Mouse (Mus musculus): ENCODE measurements at regions not wholly inside any gene's neighbourhood (a gene's known extent, or its start where the extent isn't known, plus 50 kb on each side); places are given as distances from the start of the nearest gene placed in this dataset.

GRCm38 (mm10) chr3:54507575-54507974 is 146.7 kb downstream of the Postn start:
- no peak overlapping the region for H3K27ac ChIP-seq (ENCODE audit: insufficient read depth, low read length)

GRCm38 (mm10) chr3:54508906-54509305 is 148.0 kb downstream of the Postn start:
- TF ChIP-seq CTCF (IDR thresholded peaks at IDR 0.05; ENCODE audit: extremely low read depth, insufficient read depth, insufficient read length, insufficient replicate concordance), result no peak
- no peak for TF ChIP-seq POLR2A (IDR thresholded peaks at IDR 0.05; ENCODE audit: low read depth, low read length)
- H3K27ac ChIP-seq (ENCODE audit: insufficient read depth, low read length), result no peak overlapping the region
- no peaks in the 10 kb centered on the region for H3K27me3 ChIP-seq (ENCODE audit: control insufficient read depth, insufficient read depth, low read length)
- H3K4me1 ChIP-seq (ENCODE audit: control insufficient read depth, insufficient read depth, insufficient read length), result no peaks in the 10 kb centered on the region
- 73% methylated on average over 5 of the region's 5 CpGs for WGBS
- no peak overlapping the region for H3K4me3 ChIP-seq (ENCODE audit: extremely low read depth, insufficient read depth, insufficient read length)
- no peak for DNase-seq (ENCODE audit: low read depth in 1 of 2, low spot score in 2 of 2)
- no peaks in the 10 kb centered on the region for H3K36me3 ChIP-seq (ENCODE audit: control insufficient read depth, insufficient read depth, low read length)

More at GRCm38 (mm10) chr3:54507575-54507974, 146.7 kb downstream of the Postn start:
- no peak for TF ChIP-seq CTCF (IDR thresholded peaks at IDR 0.05; ENCODE audit: extremely low read depth, insufficient read depth, insufficient read length, insufficient replicate concordance)
- no peak for TF ChIP-seq POLR2A (IDR thresholded peaks at IDR 0.05; ENCODE audit: low read depth, low read length)
- Histone ChIP-seq H3K36me3 (ENCODE audit: control insufficient read depth, insufficient read depth, low read length) (no peaks in the 10 kb centered on the region), H3K4me3 (ENCODE audit: extremely low read depth, insufficient read depth, insufficient read length) (no peak overlapping the region), H3K27me3 (ENCODE audit: control insufficient read depth, insufficient read depth, low read length) (no peaks in the 10 kb centered on the region), H3K4me1 (ENCODE audit: control insufficient read depth, insufficient read depth, insufficient read length) (no peaks in the 10 kb centered on the region)
- 87% methylated on average over 1 of the region's 1 CpGs for WGBS
- DNase-seq (ENCODE audit: low read depth in 1 of 2, low spot score in 2 of 2), result no peak

GRCm38 (mm10) chr3:54517251-54517650 is 156.3 kb downstream of the Postn start:
- no peak for DNase-seq (ENCODE audit: low read depth in 1 of 2, low spot score in 2 of 2)
- no peak overlapping the region for H3K27ac ChIP-seq (ENCODE audit: insufficient read depth, low read length)
- no peak for TF ChIP-seq CTCF (IDR thresholded peaks at IDR 0.05; ENCODE audit: extremely low read depth, insufficient read depth, insufficient read length, insufficient replicate concordance)
- TF ChIP-seq POLR2A (IDR thresholded peaks at IDR 0.05; ENCODE audit: low read depth, low read length), result no peak
- no peaks in the 10 kb centered on the region for H3K36me3 ChIP-seq (ENCODE audit: control insufficient read depth, insufficient read depth, low read length)
- 91% methylated on average over 3 of the region's 3 CpGs for whole genome bisulfite sequencing
- no peaks in the 10 kb centered on the region for H3K4me1 ChIP-seq (ENCODE audit: control insufficient read depth, insufficient read depth, insufficient read length)
- no peaks in the 10 kb centered on the region for H3K27me3 ChIP-seq (ENCODE audit: control insufficient read depth, insufficient read depth, low read length)
- H3K4me3 ChIP-seq (ENCODE audit: extremely low read depth, insufficient read depth, insufficient read length), result no peak overlapping the region

GRCm38 (mm10) chr3:54522716-54523115 is 161.8 kb downstream of the Postn start:
- no peak overlapping the region for H3K4me3 ChIP-seq (ENCODE audit: extremely low read depth, insufficient read depth, insufficient read length)
- 60% methylated on average over 2 of the region's 2 CpGs for WGBS
- H3K4me1 ChIP-seq (ENCODE audit: control insufficient read depth, insufficient read depth, insufficient read length), result no peaks in the 10 kb centered on the region
- no peaks in the 10 kb centered on the region for H3K27me3 ChIP-seq (ENCODE audit: control insufficient read depth, insufficient read depth, low read length)
- TF ChIP-seq POLR2A (IDR thresholded peaks at IDR 0.05; ENCODE audit: low read depth, low read length) (no peak), CTCF (IDR thresholded peaks at IDR 0.05; ENCODE audit: extremely low read depth, insufficient read depth, insufficient read length, insufficient replicate concordance) (no peak)
- no peak overlapping the region for H3K27ac ChIP-seq (ENCODE audit: insufficient read depth, low read length)
- H3K36me3 ChIP-seq (ENCODE audit: control insufficient read depth, insufficient read depth, low read length), result no peaks in the 10 kb centered on the region
- no peak for DNase-seq (ENCODE audit: low read depth in 1 of 2, low spot score in 2 of 2)

GRCm38 (mm10) chr3:54526618-54527017 is 165.7 kb downstream of the Postn start:
- Histone ChIP-seq H3K27me3 (ENCODE audit: control insufficient read depth, insufficient read depth, low read length) (no peaks in the 10 kb centered on the region), H3K27ac (ENCODE audit: insufficient read depth, low read length) (no peak overlapping the region), H3K36me3 (ENCODE audit: control insufficient read depth, insufficient read depth, low read length) (no peaks in the 10 kb centered on the region), H3K4me1 (ENCODE audit: control insufficient read depth, insufficient read depth, insufficient read length) (no peaks in the 10 kb centered on the region), H3K4me3 (ENCODE audit: extremely low read depth, insufficient read depth, insufficient read length) (no peak overlapping the region)
- WGBS, result 89% methylated on average over 4 of the region's 4 CpGs
- no peak for TF ChIP-seq CTCF (IDR thresholded peaks at IDR 0.05; ENCODE audit: extremely low read depth, insufficient read depth, insufficient read length, insufficient replicate concordance)
- TF ChIP-seq POLR2A (IDR thresholded peaks at IDR 0.05; ENCODE audit: low read depth, low read length), result no peak
- no peak for DNase-seq (ENCODE audit: low read depth in 1 of 2, low spot score in 2 of 2)

- Histone ChIP-seq H3K4me1 (ENCODE audit: control insufficient read depth, insufficient read depth, insufficient read length) (no peaks in the 10 kb centered on the region), H3K36me3 (ENCODE audit: control insufficient read depth, insufficient read depth, low read length) (no peaks in the 10 kb centered on the region), H3K27me3 (ENCODE audit: control insufficient read depth, insufficient read depth, low read length) (no peaks in the 10 kb centered on the region), H3K4me3 (ENCODE audit: extremely low read depth, insufficient read depth, insufficient read length) (no peak overlapping the region), H3K27ac (ENCODE audit: insufficient read depth, low read length) (no peak overlapping the region)
- DNase-seq (ENCODE audit: low read depth in 1 of 2, low spot score in 2 of 2), result no peak
- TF ChIP-seq CTCF (IDR thresholded peaks at IDR 0.05; ENCODE audit: extremely low read depth, insufficient read depth, insufficient read length, insufficient replicate concordance) (no peak), POLR2A (IDR thresholded peaks at IDR 0.05; ENCODE audit: low read depth, low read length) (no peak)
- 74% methylated on average over 3 of the region's 3 CpGs for WGBS
These were observed 164.3 kb upstream of the Supt20 start for GRCm38 (mm10) chr3:54528292-54528691.

GRCm38 (mm10) chr3:54530251-54530650 is 162.4 kb upstream of the Supt20 start:
- Histone ChIP-seq H3K4me1 (ENCODE audit: control insufficient read depth, insufficient read depth, insufficient read length) (no peaks in the 10 kb centered on the region), H3K4me3 (ENCODE audit: extremely low read depth, insufficient read depth, insufficient read length) (no peak overlapping the region), H3K36me3 (ENCODE audit: control insufficient read depth, insufficient read depth, low read length) (no peaks in the 10 kb centered on the region), H3K27me3 (ENCODE audit: control insufficient read depth, insufficient read depth, low read length) (no peaks in the 10 kb centered on the region), H3K27ac (ENCODE audit: insufficient read depth, low read length) (no peak overlapping the region)
- WGBS, result 86% methylated on average over 6 of the region's 6 CpGs
- TF ChIP-seq POLR2A (IDR thresholded peaks at IDR 0.05; ENCODE audit: low read depth, low read length) (no peak), CTCF (IDR thresholded peaks at IDR 0.05; ENCODE audit: extremely low read depth, insufficient read depth, insufficient read length, insufficient replicate concordance) (no peak)
- no peak for DNase-seq (ENCODE audit: low read depth in 1 of 2, low spot score in 2 of 2)

All from spleen, adult 2 months (tissue).